Mouse (Mus musculus) urinary bladder, postnatal 0 days (tissue): Measurements from ENCODE around the gene Bmpr2. TPM values are rescaled to one million over a fixed set of nuclear protein-coding genes. Genes with fewer than 3 reads are reported as not detected.

Source experiments
- polyA plus RNA-seq: library from polyadenylated mRNA; unstranded; fragments of >200 nt; fragmentation: Nextera tagmentation; extraction: Ambion mirVana; gene quantifications from 2 replicates; pipeline ENCODE4 v1.2.1, GENCODE M21; 2015

Bmpr2 gene
- 6.4 and 7.4 TPM in 2 replicates for polyA plus RNA-seq

DNA sequence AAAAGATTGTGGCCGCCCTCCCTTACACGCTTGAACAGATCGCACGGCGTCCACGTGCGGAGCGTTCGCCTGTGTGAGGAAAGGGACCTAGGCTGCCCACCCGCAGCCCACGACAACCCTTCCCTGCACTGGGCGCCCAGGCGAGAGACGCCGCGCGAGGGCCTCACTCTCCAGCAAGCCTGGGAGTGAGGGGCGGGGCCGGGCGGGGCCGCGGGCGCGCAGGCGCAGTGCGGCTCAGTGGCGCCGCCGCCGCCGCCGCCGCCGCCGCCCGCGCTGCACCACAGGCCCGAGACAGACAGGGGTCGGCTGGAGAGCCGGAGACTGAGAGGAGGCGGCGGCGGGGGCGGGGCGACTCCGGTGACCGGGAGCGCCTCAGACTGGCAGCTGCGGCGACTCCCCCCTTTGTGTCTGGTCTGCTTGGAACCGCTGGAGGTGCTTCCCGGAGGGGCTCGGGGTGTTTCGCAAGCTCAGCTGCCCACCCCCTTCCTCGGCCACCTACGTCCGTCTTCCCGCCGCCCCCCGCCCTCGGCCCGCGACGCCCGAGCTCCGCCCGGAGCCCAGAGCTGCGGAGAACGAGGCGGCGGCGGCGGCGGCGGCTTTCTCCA is at the start of gene Bmpr2:
TSS of gene Bmpr2 (plus strand) at position 237 of the 605 bp plus-strand sequence.

DNA sequence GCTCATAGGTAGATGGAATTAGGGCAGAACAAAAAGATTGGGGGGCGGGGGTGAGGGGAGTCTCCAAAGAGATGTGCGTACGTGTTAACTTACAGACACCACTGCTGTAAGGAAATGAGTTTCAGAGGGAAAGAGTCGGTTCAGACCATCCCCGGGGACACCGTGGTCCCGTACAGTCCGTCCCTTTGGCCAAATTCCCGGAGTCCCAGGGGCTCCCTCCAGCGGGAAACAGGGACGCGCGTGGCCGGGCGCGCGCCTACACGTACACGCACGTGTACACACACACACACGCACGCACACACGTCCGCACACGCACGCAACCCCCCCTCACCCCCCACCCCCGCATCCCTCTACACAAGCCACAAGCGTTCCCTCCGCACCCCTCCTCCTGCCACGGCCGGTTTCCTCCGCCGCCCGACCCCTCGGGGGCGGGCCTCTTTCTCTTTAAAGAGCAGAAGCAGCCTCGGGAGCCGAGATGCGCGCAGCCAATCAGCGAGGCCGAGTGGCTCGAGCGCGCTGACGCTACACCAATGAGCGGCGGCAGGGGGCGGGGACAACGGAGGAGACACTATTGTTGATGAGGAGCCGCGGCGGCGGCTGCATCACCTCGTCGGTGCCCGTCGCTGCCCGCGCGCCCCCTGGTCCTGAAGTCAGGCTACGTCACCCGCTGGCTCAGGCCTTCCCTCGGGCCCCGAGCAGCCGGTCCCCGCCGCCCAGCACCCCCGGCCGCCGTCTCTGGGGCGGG is 149.4 kb downstream of the Bmpr2 start, which contains the start of gene Fam117b:
TSS of gene Fam117b (plus strand) at position 594 of the 745 bp plus-strand sequence.

Other genes with a start within 250 kb of the Bmpr2 start
- gene Gm973, start 247.1 kb upstream of the Bmpr2 start, polyA plus RNA-seq, result 1.7 and 2.5 TPM in 2 replicates
- 208 and 235 TPM in 2 replicates for gene Sumo1, start 92.6 kb upstream of the Bmpr2 start, polyA plus RNA-seq
- 125 and 165 TPM in 2 replicates for gene Nop58, start 78.4 kb upstream of the Bmpr2 start, polyA plus RNA-seq
- gene Fam117b, start 149.6 kb downstream of the Bmpr2 start, polyA plus RNA-seq, result 3.7 and 3.9 TPM in 2 replicates